Mouse (Mus musculus): ENCODE measurements around the gene Zbtb38.

GRCm38 (mm10) chr9:96708905-96709304 is 43.7 kb downstream of the Zbtb38 start:
- TF ChIP-seq CTCF (IDR thresholded peaks at IDR 0.05; ENCODE audit: low read depth, low read length) (no peak), POLR2A (IDR thresholded peaks at IDR 0.05; ENCODE audit: insufficient read depth, low read length) (no peak)

All from ES-Bruce4 (cell line).